Mouse (Mus musculus) megakaryocyte progenitor cell, adult 5-6 weeks (primary cell): ENCODE results near the gene Agr3. TPM values are rescaled to one million over a fixed set of nuclear protein-coding genes. Genes with fewer than 3 reads are reported as not detected.

Source experiments
- ATAC-seq: replicated peaks from 2 replicates; pipeline ENCODE4 v1.8.0; 2016; ENCODE audit warnings: mild to moderate bottlenecking, moderate TSS enrichment, inconsistent platforms; ENCODE audit not compliant: poor library complexity
- total RNA-seq, 2 experiments: library from RNA; stranded (forward) in 1 of 2; stranded (reverse) in 1 of 2; fragments of 157-497, 149-512 nt in 1 of 2; fragments of 200-1000 nt in 1 of 2; gene quantifications; 2 replicates each; pipeline versions ENCODE4 v1.2.3 to v1.2.4; 2015 to 2017

Agr3 gene
- total RNA-seq, 2 experiments from 2014 or later: not detected

- peak; percentile 86 for ATAC-seq
These were observed 56.4 kb downstream of the Agr3 start for GRCm38 (mm10) chr12:35981732-35982360.

- peak; percentile 82 for ATAC-seq
These were observed 58.1 kb downstream of the Agr3 start for GRCm38 (mm10) chr12:35983472-35983871.

GRCm38 (mm10) chr12:35984743-35985142 is 59.3 kb downstream of the Agr3 start:
- no peak for ATAC-seq

- ATAC-seq: no peak
These were observed 67.3 kb downstream of the Agr3 start, which contains the start of gene Agr2 for GRCm38 (mm10) chr12:35992711-35993110. Agr2 (plus strand) TSS chr12:35992907.

GRCm38 (mm10) chr12:35993583-35993982 is 68.2 kb downstream of the Agr3 start:
- no peak for ATAC-seq

GRCm38 (mm10) chr12:35994098-35994497 is 68.7 kb downstream of the Agr3 start:
- no peak for ATAC-seq

- peak; percentile 85 for ATAC-seq
These were observed 70.4 kb downstream of the Agr3 start for GRCm38 (mm10) chr12:35995799-35996198.

Other genes with a start within 250 kb of the Agr3 start
- gene Agr2, start 67.3 kb downstream of the Agr3 start, total RNA-seq (2015): not detected in 2 replicates
- not detected in 2 replicates for gene Agr2, start 67.3 kb downstream of the Agr3 start, total RNA-seq (2017)
- gene Tspan13, start 116.9 kb downstream of the Agr3 start, total RNA-seq (2015): 32.4 and 48.3 TPM in 2 replicates
- 17.9 and 23.7 TPM in 2 replicates for gene Tspan13, start 116.9 kb downstream of the Agr3 start, total RNA-seq (2017)
- gene Ankmy2, start 231.5 kb downstream of the Agr3 start, total RNA-seq (2015): 17.1 and 22.2 TPM in 2 replicates
- gene Ankmy2, start 231.5 kb downstream of the Agr3 start, total RNA-seq (2017): 22.7 and 23.3 TPM in 2 replicates
- gene Bzw2, start 232.5 kb downstream of the Agr3 start, total RNA-seq (2015): 150 and 156 TPM in 2 replicates
- gene Bzw2, start 232.5 kb downstream of the Agr3 start, total RNA-seq (2017): 111 and 131 TPM in 2 replicates